Mouse (Mus musculus): ENCODE results near the gene Snd1. TPM values are rescaled to one million over a fixed set of nuclear protein-coding genes. Genes with fewer than 3 reads are reported as not detected.

The Snd1 gene
- total and polyA plus RNA-seq, 3 experiments, result 97.4 to 153 (median 109) TPM

DNA sequence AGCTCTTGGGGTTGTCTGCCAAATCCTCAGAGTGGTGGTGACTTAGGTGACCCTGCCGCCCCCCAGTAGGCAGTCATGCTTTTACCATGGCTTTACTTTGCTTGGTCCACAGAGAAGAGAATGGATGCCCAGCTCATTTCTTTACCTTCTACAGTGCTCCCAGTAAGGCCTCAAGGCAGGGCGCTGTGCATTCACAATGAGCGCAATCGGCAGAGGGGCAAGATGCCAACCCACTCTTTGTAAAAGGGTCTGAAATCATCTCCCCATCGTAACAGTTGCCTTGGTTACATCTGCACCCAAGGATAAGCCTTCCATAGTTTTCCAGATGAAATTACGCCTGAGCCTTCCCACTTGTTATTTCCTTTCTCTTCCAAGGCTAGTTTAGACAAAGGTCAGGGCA, 415.5 kb downstream of the Snd1 start:
- Histone ChIP-seq H3K9me3 (replicated peaks) (no peaks in the 10 kb centered on the region), H3K36me3 (replicated peaks) (peaks cover 96% of the 10 kb centered on the region), H3K4me1 (ENCODE audit: insufficient read depth, low read depth, low read length) (no peaks in the 10 kb centered on the region), H3K27me3 (ENCODE audit: insufficient read depth, low read length) (no peaks in the 10 kb centered on the region), H3K4me3 (ENCODE audit: low read depth, low read length) (no peak overlapping the region)
- TF ChIP-seq POLR2AphosphoS5 (IDR thresholded peaks at IDR 0.05; ENCODE audit: insufficient replicate concordance, low read depth, low read length) (no peak), TAL1 (conservative IDR thresholded peaks at IDR 0.05; ENCODE audit: low read depth, low read length) (no peak), GATA1 (IDR thresholded peaks at IDR 0.05; ENCODE audit: borderline replicate concordance, low read length) (no peak), CTCF (IDR thresholded peaks at IDR 0.05; ENCODE audit: low read depth, low read length) (no peak), GATA2 (IDR thresholded peaks at IDR 0.05; ENCODE audit: borderline replicate concordance, low read depth, low read length) (no peak)
- DNase-seq (ENCODE audit: low spot score) (no peak), ATAC-seq (ENCODE audit: extremely low read depth, insufficient number of reproducible peaks, low FRiP score, poor library complexity, severe bottlenecking) (no peak)

- no peak for DNase-seq (ENCODE audit: low spot score)
- no peak for ATAC-seq (ENCODE audit: extremely low read depth, insufficient number of reproducible peaks, low FRiP score, poor library complexity, severe bottlenecking)
- TF ChIP-seq TAL1 (conservative IDR thresholded peaks at IDR 0.05; ENCODE audit: low read depth, low read length) (no peak), POLR2AphosphoS5 (IDR thresholded peaks at IDR 0.05; ENCODE audit: insufficient replicate concordance, low read depth, low read length) (no peak), GATA2 (IDR thresholded peaks at IDR 0.05; ENCODE audit: borderline replicate concordance, low read depth, low read length) (no peak), GATA1 (IDR thresholded peaks at IDR 0.05; ENCODE audit: borderline replicate concordance, low read length) (no peak), CTCF (IDR thresholded peaks at IDR 0.05; ENCODE audit: low read depth, low read length) (no peak)
- Histone ChIP-seq H3K36me3 (replicated peaks) (peaks cover 94% of the 10 kb centered on the region), H3K9me3 (replicated peaks) (no peaks in the 10 kb centered on the region), H3K4me3 (ENCODE audit: low read depth, low read length) (no peak overlapping the region), H3K4me1 (ENCODE audit: insufficient read depth, low read depth, low read length) (no peaks in the 10 kb centered on the region), H3K27me3 (ENCODE audit: insufficient read depth, low read length) (no peaks in the 10 kb centered on the region)
Measured at GRCm38 (mm10) chr6:28891480-28891879, 416.5 kb downstream of the Snd1 start.

DNA sequence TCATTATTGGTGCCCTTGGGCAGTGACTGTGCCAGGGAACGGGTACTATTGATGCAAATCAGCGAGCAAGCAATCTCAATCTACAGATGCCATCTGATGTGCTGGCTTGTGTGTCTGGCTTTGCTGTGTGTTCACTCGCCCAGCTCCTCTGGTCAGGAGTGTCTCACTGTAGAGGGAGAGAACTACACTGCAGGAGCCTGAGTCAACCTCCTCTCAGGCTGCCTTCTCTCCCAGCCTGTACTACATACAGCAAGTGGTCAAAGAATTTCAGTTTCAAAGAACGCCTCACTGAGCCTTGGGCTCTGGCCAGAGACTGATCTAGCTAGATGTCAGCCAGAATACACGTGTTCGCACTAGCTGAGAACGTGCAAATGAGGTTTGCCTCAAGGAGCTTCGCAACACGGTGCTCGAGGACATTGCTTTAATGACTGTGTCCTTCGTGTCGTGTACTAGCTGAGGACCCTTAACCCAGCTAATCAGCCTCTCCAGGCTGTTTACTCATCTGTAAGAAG, 420.1 kb downstream of the Snd1 start:
- DNase-seq (ENCODE audit: low spot score), result no peak
- Histone ChIP-seq H3K36me3 (replicated peaks) (peaks cover 59% of the 10 kb centered on the region), H3K27me3 (ENCODE audit: insufficient read depth, low read length) (peaks cover 6% of the 10 kb centered on the region; the same call in 1 of the 2 replicates), H3K4me1 (ENCODE audit: insufficient read depth, low read depth, low read length) (no peaks in the 10 kb centered on the region), H3K9me3 (replicated peaks) (no peaks in the 10 kb centered on the region), H3K4me3 (ENCODE audit: low read depth, low read length) (no peak overlapping the region)
- no peak for ATAC-seq (ENCODE audit: extremely low read depth, insufficient number of reproducible peaks, low FRiP score, poor library complexity, severe bottlenecking)
- TF ChIP-seq GATA1 (IDR thresholded peaks at IDR 0.05; ENCODE audit: borderline replicate concordance, low read length), result no peak
- TF ChIP-seq CTCF (IDR thresholded peaks at IDR 0.05; ENCODE audit: low read depth, low read length), result no peak
- no peak for TF ChIP-seq TAL1 (conservative IDR thresholded peaks at IDR 0.05; ENCODE audit: low read depth, low read length)
- TF ChIP-seq POLR2AphosphoS5 (IDR thresholded peaks at IDR 0.05; ENCODE audit: insufficient replicate concordance, low read depth, low read length), result no peak
- TF ChIP-seq GATA2 (IDR thresholded peaks at IDR 0.05; ENCODE audit: borderline replicate concordance, low read depth, low read length), result no peak

GRCm38 (mm10) chr6:28895726-28896125, 420.8 kb downstream of the Snd1 start:
- Histone ChIP-seq H3K4me1 (ENCODE audit: insufficient read depth, low read depth, low read length) (no peaks in the 10 kb centered on the region), H3K27me3 (ENCODE audit: insufficient read depth, low read length) (peaks cover 9% of the 10 kb centered on the region; the same call in 1 of the 2 replicates), H3K4me3 (ENCODE audit: low read depth, low read length) (no peak overlapping the region), H3K9me3 (replicated peaks) (no peaks in the 10 kb centered on the region), H3K36me3 (replicated peaks) (peaks cover 53% of the 10 kb centered on the region)
- TF ChIP-seq TAL1 (conservative IDR thresholded peaks at IDR 0.05; ENCODE audit: low read depth, low read length) (no peak), CTCF (IDR thresholded peaks at IDR 0.05; ENCODE audit: low read depth, low read length) (no peak), GATA1 (IDR thresholded peaks at IDR 0.05; ENCODE audit: borderline replicate concordance, low read length) (no peak), GATA2 (IDR thresholded peaks at IDR 0.05; ENCODE audit: borderline replicate concordance, low read depth, low read length) (no peak)
- no peak for ATAC-seq (ENCODE audit: extremely low read depth, insufficient number of reproducible peaks, low FRiP score, poor library complexity, severe bottlenecking)
- no peak for DNase-seq (ENCODE audit: low spot score)

- H3K4me3 ChIP-seq (ENCODE audit: low read depth, low read length), result no peak overlapping the region
- H3K36me3 ChIP-seq (replicated peaks), result peaks cover 42% of the 10 kb centered on the region
Measured at GRCm38 (mm10) chr6:28896762-28897320, 421.9 kb downstream of the Snd1 start.

DNA sequence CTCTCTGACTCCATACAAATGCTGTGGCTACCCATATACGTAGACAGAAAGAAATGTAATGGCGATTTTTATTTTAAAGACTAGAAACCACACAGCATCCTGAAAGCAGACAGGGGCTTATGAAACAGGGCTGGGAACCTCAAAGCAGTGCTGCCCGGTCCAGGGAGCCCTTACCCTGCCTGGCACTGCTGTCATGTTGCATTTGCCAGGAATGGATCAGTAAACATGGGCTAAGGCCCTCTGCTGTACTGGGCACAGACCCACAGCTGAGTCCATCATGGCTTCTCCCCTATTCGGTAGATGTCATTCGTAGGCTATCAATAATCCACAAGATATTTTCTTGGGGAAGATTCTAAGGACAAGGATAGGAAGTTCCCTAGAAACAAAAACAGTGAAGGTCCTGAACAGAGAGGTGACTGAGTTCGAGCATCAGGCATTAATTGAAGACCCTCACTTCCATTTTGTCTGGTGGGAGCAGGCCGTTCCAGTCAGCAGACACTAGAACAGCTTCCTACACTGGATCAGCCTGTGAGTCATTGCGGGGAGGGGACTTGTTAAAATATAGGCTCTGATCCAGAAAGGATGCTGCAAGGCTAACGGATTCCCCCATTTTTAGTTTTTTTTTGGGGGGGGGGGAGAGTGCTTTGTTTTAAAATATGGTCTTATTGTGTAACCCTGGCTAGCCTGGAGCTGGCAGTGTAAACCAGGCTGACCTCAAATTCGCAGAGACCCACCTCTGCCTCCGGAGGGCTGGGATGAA, 422.6 kb downstream of the Snd1 start:
- DNase-seq (ENCODE audit: low spot score) (no peak), ATAC-seq (ENCODE audit: extremely low read depth, insufficient number of reproducible peaks, low FRiP score, poor library complexity, severe bottlenecking) (no peak)
- TF ChIP-seq GATA1 (IDR thresholded peaks at IDR 0.05; ENCODE audit: borderline replicate concordance, low read length) (no peak), TAL1 (conservative IDR thresholded peaks at IDR 0.05; ENCODE audit: low read depth, low read length) (no peak), CTCF (IDR thresholded peaks at IDR 0.05; ENCODE audit: low read depth, low read length) (no peak), GATA2 (IDR thresholded peaks at IDR 0.05; ENCODE audit: borderline replicate concordance, low read depth, low read length) (no peak), POLR2AphosphoS5 (IDR thresholded peaks at IDR 0.05; ENCODE audit: insufficient replicate concordance, low read depth, low read length) (no peak)

More at GRCm38 (mm10) chr6:28896762-28897320, 421.9 kb downstream of the Snd1 start:
- Histone ChIP-seq H3K4me1 (ENCODE audit: insufficient read depth, low read depth, low read length) (no peaks in the 10 kb centered on the region), H3K9me3 (replicated peaks) (no peaks in the 10 kb centered on the region), H3K27me3 (ENCODE audit: insufficient read depth, low read length) (peaks cover 11% of the 10 kb centered on the region)
- DNase-seq (ENCODE audit: low spot score) (no peak), ATAC-seq (ENCODE audit: extremely low read depth, insufficient number of reproducible peaks, low FRiP score, poor library complexity, severe bottlenecking) (no peak)
- no peak for TF ChIP-seq CTCF (IDR thresholded peaks at IDR 0.05; ENCODE audit: low read depth, low read length)
- no peak for TF ChIP-seq GATA2 (IDR thresholded peaks at IDR 0.05; ENCODE audit: borderline replicate concordance, low read depth, low read length)
- TF ChIP-seq POLR2AphosphoS5 (IDR thresholded peaks at IDR 0.05; ENCODE audit: insufficient replicate concordance, low read depth, low read length), result no peak
- TF ChIP-seq TAL1 (conservative IDR thresholded peaks at IDR 0.05; ENCODE audit: low read depth, low read length), result no peak
- no peak for TF ChIP-seq GATA1 (IDR thresholded peaks at IDR 0.05; ENCODE audit: borderline replicate concordance, low read length)

More for the DNA sequence above, 422.6 kb downstream of the Snd1 start:
- Histone ChIP-seq H3K27me3 (ENCODE audit: insufficient read depth, low read length) (peaks cover 12% of the 10 kb centered on the region), H3K9me3 (replicated peaks) (no peaks in the 10 kb centered on the region), H3K36me3 (replicated peaks) (peaks cover 35% of the 10 kb centered on the region), H3K4me3 (ENCODE audit: low read depth, low read length) (no peak overlapping the region), H3K4me1 (ENCODE audit: insufficient read depth, low read depth, low read length) (no peaks in the 10 kb centered on the region)

All from G1E (cell line).